Mouse (Mus musculus): Measurements from ENCODE around the gene Exog.

DNA sequence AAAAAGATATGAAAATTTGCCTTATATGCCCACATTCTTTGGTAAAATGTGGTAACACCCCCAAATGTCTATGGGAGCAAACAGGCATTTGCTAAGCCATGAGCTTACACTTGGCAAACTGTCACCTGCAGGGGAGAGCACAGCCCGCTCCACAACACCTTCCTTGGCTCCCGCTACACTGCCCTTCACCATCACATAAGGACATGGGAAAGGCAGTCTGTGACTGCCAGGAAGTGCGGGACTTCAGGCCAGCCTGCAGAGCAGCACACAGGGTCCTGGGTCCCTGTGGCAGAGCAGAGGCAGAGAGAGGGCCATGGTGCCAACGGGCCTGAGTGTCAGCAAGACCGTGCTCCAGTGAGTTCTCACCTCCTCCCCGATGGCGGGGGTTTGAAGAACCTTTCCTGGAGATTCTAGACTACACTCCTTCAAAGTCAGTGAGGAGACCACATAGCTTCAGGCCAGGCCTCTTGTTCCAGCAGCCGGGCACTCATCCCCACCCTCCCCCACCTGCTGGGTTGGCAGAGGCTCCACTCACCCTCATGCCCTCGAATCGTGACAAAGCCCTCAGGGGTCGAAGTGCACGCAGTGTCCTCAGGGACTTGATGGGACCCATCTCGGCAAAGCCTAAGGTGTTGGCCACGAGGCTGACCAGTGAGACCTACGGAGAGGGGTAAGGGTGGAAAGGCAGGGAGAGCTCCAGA is 53.0 kb downstream of the Exog start:
- TF ChIP-seq CTCF (IDR thresholded peaks at IDR 0.05; ENCODE audit: low read depth, low read length) (no peak), TAL1 (conservative IDR thresholded peaks at IDR 0.05; ENCODE audit: low read depth, low read length) (no peak)

Data from G1E (cell line).